Mouse (Mus musculus): Measurements from ENCODE around the gene Dner.
"Not testable (repeated sequence)": the region's sequence is repeated elsewhere in the genome, so short reads cannot be mapped to it uniquely, and the experiment has no call there.

The Dner gene

DNA sequence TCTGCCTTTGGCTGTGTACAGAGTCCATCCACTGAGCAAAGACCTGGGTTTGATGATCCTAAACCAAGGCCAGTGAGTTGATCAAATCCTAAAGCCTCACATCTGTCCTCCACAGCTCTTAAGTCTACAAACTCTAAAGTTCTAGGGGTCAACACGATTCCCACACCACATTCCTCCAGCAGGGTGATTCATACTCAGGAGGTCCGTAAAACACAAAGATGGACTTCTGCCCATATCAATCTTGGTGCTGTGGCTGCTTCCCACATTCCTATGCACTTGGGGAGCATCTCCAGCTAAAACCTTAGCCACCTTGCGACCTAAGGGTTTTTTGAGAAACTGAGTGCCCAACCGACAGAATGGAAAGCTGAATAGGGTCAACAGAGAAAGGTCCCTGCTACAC lies 305.1 kb downstream of the Dner start:
- DNase-seq: no peak

DNA sequence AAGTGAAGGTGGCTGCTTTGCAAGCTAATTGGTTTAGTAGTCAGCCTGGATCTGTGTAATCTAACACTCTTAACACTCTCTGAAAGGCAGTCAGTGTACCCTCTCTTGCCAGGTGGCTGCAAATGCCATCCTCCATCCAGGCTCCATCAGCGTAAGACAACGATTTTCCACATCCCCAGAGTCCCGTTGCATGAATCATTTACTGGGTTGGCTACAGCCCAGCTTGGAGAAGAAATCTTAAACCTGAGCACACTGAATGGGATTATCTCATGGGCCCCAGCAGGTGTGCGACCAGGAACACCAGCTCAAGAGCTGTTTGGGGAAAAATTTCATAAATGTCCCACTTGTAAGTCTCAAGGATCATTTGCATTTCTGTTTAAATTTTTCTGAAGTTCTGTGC lies 308.4 kb downstream of the Dner start:
- DNase-seq: no peak

DNA sequence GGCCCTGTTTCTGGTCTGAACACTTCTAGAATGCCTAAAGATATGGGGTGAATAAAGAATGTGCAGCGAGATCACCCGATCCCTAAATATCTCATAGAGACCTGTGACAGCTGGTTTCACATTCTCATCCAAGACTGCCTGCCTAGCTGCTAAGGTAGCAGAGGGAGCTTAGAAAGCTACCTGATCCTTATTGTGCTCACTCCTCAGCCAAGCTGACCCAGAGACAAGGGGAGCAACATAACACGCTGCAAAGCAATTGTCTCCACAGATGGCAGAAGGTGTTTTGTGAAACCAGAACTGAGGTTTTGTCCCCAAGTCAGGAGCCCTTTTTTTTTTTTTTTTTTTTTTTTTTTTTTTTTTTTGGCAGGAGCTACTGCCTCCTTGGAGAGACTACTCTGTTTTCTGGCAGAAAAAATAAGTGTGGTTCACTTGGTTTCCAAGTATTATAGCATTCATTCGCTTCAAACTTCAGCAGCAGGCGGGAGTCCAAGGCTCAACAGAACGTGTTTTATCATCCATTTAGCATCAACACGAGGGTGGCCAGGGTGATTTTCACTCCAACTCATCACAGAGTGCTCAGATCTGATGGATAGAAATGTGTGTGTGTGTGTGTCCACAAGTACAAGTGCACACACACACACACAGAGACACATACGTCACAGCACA lies 309.4 kb downstream of the Dner start:
- DNase-seq: no peak

DNA sequence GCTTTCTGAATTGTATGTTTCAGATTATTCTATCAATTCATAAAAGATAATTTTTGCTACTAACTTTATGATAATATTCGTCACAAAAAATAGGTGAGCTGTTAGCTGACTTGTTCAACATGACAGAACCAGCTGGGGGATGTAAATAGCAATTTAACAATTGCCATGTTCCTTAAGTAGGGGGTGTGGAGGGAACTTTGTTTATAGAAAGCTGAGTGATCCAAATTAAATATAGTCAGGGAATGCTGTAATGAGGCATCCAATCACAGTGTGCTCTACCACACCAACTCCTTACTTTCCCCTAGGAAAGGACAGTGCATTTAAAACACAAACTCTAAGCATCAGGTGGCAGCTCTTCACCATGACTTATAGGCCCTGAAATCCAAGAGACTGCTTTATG lies 313.3 kb downstream of the Dner start:
- no peak for DNase-seq

DNA sequence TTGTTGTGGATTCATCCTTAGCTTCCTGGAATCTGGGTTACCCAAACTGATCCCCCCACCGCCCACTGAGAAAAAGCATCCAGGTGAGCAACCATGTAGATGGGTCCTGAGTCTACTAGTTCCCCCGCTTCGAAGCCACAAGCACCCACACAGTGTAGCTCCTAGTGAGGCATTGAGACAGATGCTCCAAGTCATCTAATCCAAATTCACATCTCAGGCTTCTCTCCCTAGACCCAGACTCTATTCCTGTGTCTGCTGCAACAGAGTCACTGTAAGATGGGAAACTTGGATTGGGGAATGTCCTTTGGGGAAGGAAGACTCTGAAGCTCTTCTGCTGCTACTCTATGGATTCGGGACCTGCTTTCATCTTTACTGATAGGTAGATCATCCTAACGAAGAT lies 314.0 kb downstream of the Dner start:
- no peak for DNase-seq

DNA sequence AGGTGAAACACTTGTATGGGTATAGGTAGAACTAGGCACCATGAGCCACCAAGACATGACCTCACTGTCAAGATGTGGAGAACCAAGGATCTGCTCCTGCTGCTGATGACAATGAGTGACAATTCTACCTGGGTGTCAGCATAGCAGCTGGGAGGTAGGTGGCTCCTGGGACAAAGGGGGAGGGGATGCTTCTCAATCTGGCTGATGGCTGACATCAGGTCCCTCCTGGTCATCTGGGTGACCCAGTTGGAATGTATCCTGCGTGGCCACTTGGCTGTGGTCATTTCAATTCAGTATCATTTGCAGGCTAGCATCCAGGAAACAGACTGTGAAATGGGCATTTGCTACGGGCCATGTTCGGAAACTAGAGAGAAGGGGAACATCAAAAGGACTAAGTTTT lies 315.1 kb downstream of the Dner start:
- no peak for DNase-seq

DNA sequence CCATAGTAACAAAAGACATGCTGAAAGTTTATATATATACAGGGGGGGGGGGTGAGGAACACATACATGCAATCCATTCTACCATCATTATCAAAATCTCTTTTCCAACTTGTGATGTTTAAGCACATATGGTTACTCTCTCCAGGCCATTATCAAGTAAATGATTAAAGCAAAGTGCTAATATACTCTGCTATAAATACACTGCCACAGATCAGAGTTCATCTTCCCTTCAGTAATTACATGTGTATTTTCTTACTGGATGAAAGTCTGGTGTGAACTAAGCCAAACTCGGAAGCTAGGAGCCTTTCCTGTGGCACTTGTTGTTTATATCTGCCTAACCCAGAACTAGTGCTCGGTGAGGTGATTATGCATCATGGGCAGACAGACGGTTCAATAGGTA lies 328.3 kb downstream of the Dner start:
- no peak for DNase-seq

DNA sequence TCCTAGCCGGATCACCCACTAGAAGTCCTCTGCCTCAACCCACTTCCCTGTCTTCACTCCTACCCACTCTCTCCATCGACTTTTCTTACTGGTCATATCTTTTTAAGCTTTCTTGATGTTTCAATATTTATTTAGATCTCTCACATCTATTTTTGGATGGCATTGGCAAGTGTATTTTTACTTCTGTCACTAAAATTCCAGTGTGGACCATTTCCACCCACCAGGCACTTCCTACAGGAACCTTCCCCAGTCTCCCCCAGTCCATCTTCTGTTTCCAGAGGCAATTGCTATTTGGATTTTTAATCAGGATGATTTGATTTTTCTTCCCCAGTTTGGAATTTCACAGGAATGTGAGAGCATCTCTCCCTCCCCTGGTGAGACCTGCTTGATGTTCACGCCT lies 329.5 kb downstream of the Dner start:
- DNase-seq: no peak

DNA sequence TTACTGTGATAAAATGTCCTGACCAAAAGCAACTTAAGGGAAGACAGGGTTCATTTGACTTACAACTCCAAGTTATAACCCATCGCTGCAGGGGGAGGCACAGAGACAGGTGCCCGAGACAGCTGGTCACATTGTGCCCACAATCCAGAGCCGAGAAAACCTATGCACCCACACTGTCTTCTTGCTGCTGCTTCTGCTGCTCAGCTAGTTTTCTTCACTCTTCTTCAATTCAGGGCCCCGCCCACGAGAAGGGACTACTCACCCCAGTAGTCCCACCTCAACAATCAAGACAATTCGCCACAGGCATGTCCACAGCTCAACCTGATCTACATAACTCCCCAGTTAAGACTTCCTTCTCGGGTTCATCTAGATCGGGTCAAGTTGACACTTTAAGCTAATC lies 332.1 kb downstream of the Dner start, which contains the start of gene Pid1:
Gene Pid1 (minus strand): TSS at position 214 of the 400 bp plus-strand sequence.
- no peak for DNase-seq

DNA sequence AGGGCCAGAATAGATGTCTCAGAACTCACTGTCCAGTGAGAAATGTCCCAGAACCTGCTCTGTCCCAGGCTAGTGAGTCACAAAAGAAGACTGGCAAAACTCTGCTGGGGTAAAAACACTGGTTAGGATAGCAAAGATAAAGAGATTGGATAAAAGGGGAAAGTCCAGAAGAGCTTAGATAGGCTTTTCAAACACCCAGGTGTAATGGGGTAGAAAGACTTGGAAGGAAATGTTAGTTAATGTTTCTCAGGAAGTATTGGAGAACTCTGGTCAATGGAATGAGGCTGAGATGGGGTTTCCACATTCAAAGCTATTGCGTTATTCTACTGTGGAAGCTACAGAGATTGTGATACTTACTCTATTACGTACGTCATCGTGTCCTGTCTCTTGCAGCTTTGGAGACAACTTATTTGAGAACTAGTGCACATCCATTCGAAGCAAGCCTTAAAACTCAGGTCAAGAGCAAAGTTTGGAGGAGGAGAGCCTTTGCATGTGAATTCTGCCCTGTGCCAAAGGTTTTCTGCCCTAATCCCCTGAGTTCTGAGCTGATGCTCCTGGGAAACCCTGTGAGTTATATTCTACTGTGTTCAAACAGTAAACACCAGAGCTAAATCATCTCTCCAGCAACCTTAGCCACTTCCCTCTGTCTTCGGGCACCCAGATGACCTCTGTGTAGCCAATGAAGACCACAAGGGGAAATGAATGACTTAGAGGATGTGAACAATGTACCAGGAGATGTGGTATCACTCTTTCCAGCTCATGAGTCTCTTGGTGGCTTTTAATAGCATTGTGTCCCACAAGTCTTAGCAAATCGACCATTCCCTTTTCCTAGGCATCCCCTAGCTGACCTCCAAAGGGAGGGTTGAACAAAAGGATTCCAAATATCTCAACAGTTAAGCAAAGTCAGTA lies 333.1 kb downstream of the Dner start:
- peak; percentile 27 for DNase-seq

DNA sequence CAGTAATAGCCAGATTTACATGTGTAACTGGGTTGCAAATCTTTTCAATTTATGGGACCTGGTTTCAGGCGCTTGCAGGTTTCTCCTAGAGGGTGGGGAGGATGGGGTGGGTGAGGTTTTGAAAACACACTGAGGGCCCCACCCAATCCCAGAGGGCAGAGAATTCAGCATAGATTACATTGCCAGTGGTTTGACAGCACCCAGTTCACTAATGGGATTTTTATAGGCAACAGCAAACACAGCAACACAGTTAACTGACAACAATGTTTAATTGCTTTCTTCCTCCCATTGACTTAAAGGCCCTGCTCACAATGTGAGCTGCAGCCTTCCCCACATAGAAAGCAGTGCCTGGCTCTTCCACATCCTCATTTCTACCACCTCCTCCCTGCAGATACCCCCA lies 333.8 kb downstream of the Dner start:
- DNase-seq: no peak

DNA sequence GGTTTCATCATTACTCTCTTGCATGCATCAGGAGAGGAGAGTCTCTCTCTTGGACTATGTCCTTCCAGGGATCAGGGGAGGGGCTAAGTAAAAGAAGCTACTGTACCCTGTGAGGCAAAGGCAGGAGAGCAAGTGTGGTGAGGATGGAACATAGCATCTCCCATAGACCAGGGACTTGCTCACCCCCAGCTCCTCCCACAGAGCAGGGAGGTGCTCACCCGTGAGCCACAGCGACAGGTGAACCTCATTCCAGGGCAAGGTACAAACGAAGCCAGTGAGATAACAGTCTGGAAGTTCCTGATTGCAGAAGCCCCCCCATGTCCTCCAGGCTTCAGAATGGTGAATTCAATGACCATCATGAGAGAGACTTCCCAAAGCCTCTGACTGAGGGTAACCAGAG lies 334.6 kb downstream of the Dner start:
- no peak for DNase-seq

DNA sequence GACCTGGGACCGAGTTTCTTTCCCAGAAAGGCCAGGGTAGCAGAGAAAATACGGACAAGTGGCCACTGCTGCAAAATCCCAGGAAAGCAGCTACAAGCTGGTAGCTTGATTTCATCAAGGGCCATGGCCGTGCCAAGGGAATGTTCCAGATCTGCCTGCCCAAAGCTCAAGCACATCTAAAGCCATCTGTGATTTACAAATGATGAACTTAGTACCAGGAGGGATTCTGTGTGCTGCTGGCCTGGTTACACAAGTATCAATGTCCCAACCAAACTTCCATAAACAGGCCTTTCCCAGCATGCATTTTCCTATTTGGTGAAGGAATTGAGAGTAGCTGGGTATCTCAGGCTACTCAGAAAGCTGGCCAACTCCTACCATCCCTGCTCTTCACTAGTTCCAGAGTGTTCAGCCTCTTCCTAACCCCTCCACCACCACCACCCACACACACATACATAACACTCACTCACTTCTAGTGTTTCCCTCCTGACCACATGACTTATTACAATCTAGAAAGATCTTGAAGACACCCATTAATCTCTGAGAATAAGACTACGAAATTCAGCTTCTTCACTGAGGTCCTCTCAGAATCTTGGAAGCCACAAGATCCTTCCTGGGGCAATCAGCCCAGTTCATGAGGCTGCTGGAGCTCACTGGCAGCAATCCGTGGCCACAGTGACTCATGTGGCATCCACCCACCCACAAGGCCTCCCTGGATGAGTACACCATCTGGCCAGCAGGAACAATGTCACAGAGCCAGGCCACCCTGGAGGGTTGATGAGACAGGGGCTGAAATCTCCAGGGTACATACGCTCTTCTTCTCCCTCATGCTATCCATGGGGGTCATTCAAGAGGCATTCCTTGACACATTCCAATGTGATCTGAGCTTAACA lies 336.2 kb downstream of the Dner start:
- DNase-seq: peak; percentile 72

DNA sequence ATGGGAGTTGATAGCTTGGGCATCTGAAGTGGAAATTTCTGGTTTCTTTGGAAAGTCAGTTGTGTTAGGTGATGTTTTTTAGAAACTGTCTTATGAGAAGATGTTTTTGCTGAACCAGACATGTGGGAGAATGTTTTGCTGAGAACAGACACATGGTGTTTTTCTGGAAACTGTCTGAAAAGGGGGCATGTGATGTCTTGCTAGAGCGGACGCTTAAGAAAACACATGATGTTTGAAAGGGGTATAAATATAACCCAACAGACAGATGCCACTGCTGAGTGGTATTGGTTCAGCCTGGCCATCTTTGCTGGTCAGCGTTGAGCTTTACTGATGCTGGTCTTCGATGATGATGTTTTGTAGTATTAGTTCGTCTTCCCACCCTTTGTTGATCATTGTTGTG lies 338.8 kb downstream of the Dner start:
- DNase-seq: no peak

DNA sequence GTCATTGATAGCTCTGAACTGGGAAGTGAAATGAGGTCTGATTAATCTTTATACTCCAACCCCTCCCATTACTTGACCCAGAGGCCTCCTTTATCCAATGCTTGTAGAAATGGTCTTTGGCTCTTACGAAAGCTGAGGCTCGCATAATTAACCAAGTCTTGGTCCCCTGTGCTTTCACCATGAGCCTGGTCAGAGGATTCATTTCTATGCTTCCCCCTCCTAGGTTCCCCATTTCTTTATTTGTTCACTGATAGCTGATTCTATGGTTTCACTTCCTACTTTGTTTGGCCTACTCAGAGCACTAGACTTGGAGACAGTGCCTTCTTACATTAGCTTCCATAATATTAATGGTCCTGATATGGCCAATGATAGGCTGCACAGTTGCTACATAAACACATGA lies 345.8 kb downstream of the Dner start:
- DNase-seq: peak; percentile 47

DNA sequence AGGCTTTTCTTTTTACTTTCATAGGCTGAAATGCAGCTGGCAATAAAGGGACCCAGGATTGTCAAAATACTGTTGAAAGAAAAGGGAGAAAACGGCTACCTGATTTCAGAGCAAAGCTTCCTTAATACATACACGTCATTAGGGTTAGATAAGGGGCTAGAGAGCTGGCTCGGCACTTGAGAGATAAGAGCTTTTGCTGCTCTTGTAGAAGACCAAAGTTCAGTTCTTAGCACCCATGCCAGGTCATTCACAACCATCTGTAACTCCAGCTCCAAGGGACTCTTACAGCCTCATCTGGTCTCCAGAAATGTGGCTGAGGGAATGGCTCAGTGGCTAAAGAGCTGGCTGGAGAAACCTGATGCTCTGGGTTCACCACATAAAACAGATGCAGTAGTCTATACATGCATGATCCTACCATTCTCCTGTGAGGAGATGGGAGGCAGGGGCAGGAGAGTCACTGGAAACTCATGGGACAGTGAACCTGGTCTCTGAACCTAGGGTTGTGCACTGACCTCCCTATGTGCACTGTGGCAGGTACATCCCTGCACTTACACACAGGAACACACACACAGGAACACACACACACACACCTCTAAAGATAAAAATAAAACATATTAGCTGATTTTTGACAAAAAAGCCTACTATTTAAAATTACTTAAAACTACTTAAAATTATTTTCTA lies 348.1 kb downstream of the Dner start:
- no peak for DNase-seq

DNA sequence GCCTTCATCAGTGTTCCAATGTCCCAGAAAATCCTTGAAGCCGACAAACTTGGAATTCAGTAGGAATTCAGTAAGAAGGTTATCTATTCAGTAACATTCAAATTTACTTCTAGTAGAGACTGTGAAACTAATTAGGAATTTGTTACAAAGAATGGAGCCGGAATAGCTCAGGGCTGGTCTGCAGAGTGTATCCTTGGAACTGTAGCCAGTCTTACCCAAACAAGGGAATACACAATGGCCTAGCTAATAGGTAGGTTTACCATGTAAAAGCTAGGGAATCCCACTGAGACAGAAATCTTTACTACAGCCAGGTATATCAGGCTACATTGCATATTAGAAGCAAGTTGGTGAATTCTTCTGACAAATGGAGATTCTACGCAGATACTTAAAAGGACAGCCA lies 363.2 kb downstream of the Dner start:
- DNase-seq: not testable (repeated sequence)

DNA sequence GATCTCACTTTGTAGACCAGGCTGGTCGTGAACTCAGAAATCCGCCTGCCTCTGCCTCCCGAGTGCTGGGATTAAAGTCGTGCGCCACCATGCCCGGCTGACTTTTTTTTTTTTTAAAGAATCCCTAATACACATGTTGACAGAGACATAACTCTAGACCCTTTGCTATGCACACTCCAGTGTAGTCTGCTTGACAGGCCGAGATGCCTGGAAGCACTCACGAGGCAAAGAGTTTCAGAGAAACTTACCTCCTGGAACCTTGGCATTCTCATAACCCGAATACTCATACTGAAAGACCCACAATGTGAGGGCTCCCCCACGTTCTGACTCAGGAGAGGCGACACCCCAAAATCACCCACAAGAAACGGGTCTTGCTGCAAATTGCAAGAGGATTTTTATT lies 364.2 kb downstream of the Dner start:
- not testable (repeated sequence) for DNase-seq

DNA sequence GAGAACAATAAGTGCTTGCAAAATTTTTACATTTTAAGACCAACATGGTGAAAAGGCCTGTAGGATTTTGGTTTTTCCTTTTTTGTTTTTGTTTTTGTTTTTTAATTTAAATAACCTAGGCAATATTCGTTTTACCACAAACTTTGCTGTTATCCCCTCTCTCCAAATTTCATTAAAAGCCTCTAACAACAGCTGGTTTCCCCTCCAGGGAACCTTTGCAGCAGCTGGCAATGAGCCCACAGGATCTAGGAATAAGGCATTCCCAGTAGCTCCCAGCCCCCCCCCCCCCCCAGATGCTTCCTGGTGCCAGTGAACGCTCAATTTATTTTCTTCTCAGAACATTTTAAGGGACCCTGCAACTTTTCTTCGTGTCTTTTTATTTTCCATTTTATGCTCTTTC lies 370.7 kb downstream of the Dner start:
- no peak for DNase-seq

DNA sequence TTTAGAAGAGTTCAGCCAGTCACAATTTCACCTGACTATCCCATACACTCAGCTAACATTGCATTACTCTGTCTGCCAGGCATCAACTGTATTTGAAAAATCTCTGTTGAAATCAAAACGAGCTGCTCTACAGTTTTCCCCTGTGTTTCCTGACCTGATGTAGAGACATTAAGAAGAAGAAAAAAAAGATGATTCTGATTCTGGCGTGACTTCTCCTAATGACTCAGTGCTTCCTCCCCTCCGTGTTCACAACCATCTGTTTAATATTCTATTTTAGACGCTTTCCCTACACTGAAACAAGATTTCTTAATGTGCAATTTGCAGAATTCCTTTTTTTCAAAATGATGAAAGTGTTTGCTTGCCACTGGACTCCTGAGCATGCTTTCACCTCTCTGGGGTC lies 374.7 kb downstream of the Dner start:
- DNase-seq: no peak
